Mouse (Mus musculus): ENCODE results near the gene Sertad4. TPM values are rescaled to one million over a fixed set of nuclear protein-coding genes. Genes with fewer than 3 reads are reported as not detected.

The Sertad4 gene
- total RNA-seq, 1 experiment from 2014 or later, result not detected

Other genes with a start within 250 kb of the Sertad4 start
- 0.85 to 3.6 TPM (median 1.7 TPM) in 3 replicates for gene Hhat, start 84.5 kb downstream of the Sertad4 start, total RNA-seq (2017)
- not detected in 3 replicates for gene Syt14, start 180.0 kb upstream of the Sertad4 start, total RNA-seq (2017)